ENCODE assay signal across 18 mouse cellular contexts in genomic region chr13:42938346-42938745, GRCm38 (mm10).
DNase-seq lines count a peak whose midpoint lies in the region; TF ChIP-seq lines count a peak whose summit lies in the region.
"Had no signal": no experiment of that assay in that cellular context is flagged by ENCODE, and none has a peak within 500 bp of the region (broad histone marks: within the 10 kb centered on the region; RNA-seq: fewer than 3 reads in every experiment).

No protein-coding gene starts in this region.

- peaks cover 4% of the 10 kb centered on the region; the same call in 1 of the 2 replicates for H3K4me1 ChIP-seq in embryonic fibroblast, embryonic 13.5 days (ENCODE audit: control insufficient read depth, insufficient read depth, low read length)

- TF ChIP-seq POLR2A in embryonic fibroblast, embryonic 13.5 days (IDR thresholded peaks at IDR 0.05; ENCODE audit: low read depth, low read length): no peak

- H3K27ac ChIP-seq in embryonic fibroblast, embryonic 13.5 days (ENCODE audit: insufficient read depth, low read length): peak overlapping the region; percentile 73
- H3K27ac ChIP-seq: embryonic facial prominence, embryonic 10.5 days; embryonic facial prominence, embryonic 12.5 days; forebrain, embryonic 10.5 days; forebrain, embryonic 12.5 days had no signal

- no peak overlapping the region for H3K4me3 ChIP-seq in embryonic fibroblast, embryonic 13.5 days (ENCODE audit: insufficient read depth, low read length)
- H3K4me3 ChIP-seq: embryonic facial prominence, embryonic 10.5 days; embryonic facial prominence, embryonic 12.5 days; erythroblast, embryonic 14.5 days; forebrain, embryonic 10.5 days; forebrain, embryonic 12.5 days had no signal

- TF ChIP-seq CTCF in embryonic fibroblast, embryonic 13.5 days (IDR thresholded peaks at IDR 0.05; ENCODE audit: borderline replicate concordance, insufficient read depth, low read length): no peak

- DNase-seq in heart, adult 11 months: peak; percentile 48
- DNase-seq in heart, adult 18-20 months: no peak
- DNase-seq in 3T3-L1 (ENCODE audit: low read depth, low spot score): peak; percentile 83
- DNase-seq in B cell, adult 2 months: no peak
- DNase-seq: adrenal gland, adult 2 months; adrenal gland, postnatal 10 days; adrenal gland, postnatal 25 days; cerebellum, adult 11 months; cerebellum, adult 18-20 months; cerebellum, adult 9-10 months; cerebellum, postnatal 10 days; cerebellum, postnatal 25 days had no signal

Comparison
In these comparisons a context has a peak if more than half of its experiments do, and no peak if none do; other contexts are left out.
1. DNase-seq: peak in heart, adult 11 months (single experiment) and 3T3-L1 (single experiment); none in heart, adult 18-20 months (0 of 2) and B cell, adult 2 months (0 of 2).